Mouse (Mus musculus): ENCODE data around the gene Anxa2.

The Anxa2 gene

DNA sequence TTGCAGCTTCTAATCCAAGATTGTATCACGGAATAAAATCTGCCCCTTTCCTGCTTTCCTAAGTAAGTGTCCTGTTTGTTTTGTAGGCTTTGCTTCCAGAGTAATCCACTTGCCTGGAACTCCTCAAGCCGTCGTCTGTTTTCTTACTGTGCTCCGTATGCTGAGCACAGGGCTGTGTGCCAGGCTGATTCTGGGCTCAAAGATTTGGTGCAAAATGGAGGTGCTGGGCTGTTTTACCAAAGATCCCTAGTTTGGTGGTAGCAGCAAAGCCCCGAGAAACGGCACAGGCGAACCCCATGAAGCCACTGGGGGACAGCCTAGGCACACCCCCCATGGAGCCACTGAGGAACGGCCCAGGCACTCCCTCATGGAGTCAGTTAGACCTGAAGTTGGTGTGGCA lies 60.8 kb downstream of the Anxa2 start:
- DNase-seq: no peak

DNA sequence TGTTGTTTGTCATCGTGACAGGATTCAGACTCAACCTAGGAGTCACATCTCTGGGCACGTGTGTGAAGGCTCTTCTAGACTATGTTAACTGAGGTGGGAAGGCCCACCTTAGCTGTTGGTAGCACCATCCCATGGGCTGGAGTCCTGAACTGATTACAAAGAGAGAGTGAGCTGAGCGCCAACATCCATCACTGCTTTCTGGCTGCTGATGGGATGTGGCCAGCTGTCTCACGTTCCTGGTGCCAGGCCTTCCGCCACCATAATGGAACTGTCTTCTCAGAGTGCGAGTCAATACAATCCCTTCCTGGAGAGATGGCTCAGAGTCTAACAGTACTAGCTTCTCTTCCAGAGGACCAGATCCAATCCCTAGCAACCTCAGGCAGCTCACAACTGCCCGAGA lies 62.0 kb downstream of the Anxa2 start:
- no peak for DNase-seq

DNA sequence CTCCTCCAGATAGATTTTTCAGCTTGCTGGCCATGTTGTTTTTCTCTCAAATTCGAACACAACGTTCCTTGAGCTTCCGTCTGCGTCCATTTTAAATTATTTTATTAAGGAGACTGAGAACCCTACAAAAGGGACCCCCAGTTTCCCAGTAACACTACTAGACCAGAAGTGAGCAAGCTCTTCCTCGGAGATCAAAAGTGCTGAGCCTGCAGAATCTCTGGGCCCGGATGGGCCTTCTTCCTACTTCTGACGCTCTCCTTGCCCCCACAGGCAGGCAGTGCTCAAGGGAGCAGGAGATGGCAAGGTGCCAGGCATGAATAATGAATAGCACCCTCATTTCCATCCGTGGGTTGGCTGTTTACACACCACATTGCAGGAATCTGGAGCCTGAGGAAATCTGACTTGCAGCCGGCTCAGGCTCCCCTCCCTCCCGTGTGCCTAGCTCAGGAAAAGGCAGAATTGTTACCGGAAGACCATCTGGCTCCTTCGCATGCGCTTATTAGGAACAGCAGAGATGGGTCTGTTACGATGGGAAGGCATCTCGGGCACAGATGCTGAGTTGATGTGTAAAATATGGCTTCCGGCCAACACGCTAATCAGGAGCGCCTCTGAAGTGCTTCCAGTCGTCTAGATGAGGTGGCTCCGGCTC lies 64.1 kb downstream of the Anxa2 start:
- peak; percentile 59 for DNase-seq
